Mouse (Mus musculus): Measurements from ENCODE around the gene Prkg1. TPM values are rescaled to one million over a fixed set of nuclear protein-coding genes. Genes with fewer than 3 reads are reported as not detected.

The Prkg1 gene
- polyA plus RNA-seq, 1 experiment from 2014 or later = 8.1 TPM

DNA sequence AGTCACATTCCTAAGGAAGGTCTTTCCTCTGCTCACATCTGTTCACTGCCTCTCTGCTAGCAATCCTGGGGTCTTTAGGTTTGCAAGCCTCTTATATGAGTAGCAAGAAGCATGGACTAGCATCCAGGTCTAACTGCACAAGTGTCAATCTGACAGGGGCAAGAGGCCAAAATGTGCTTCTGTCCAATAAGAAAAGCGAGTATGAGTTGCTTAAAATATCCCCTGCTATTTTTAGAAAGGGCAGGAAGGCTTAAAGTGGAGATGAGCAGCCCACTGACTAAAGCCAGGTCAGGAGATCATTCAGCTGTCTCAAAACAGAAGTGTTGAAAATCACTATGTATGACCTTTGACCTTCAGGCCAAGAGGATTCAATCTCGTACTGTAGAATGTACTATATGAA, 1139.4 kb downstream of the Prkg1 start:
- no peak overlapping the region for H3K9ac ChIP-seq (replicated peaks)
- no peak overlapping the region for H3K27ac ChIP-seq (replicated peaks)
- H3K4me1 ChIP-seq = no peaks in the 10 kb centered on the region
- no peaks in the 10 kb centered on the region for H3K27me3 ChIP-seq (replicated peaks)
- no peak overlapping the region for H3K4me3 ChIP-seq (replicated peaks)
- H3K36me3 ChIP-seq = no peaks in the 10 kb centered on the region
- H3K4me2 ChIP-seq = no peak overlapping the region
- 83% methylated on average over 2 of the region's 2 CpGs for WGBS
- no peaks in the 10 kb centered on the region for H3K9me3 ChIP-seq (replicated peaks)
- ATAC-seq (ENCODE audit: low FRiP score) = no peak

DNA sequence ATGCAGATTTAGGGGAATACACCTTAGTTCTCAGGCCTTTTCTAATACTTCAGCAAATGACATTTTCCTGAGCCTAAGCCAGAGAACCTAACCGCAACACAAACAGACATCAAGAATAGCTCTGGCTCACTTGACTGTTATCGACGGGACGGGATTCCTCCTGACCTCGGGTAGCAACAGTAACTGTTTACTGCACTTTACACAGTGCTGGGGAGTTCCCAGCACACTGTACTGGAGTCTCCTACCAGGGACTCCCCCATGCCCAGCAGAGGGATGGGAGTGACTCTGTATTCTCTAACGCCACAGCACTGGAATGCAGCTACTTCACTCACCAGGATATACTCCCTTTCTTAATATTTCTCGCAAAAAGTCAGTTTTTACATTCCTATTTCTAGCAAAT, 1141.2 kb downstream of the Prkg1 start:
- Histone ChIP-seq H3K9me3 (replicated peaks) (no peaks in the 10 kb centered on the region), H3K9ac (replicated peaks) (no peak overlapping the region), H3K27me3 (replicated peaks) (no peaks in the 10 kb centered on the region), H3K4me3 (replicated peaks) (no peak overlapping the region), H3K36me3 (no peaks in the 10 kb centered on the region), H3K4me1 (no peaks in the 10 kb centered on the region), H3K4me2 (no peak overlapping the region), H3K27ac (replicated peaks) (no peak overlapping the region)
- 84% methylated on average over 7 of the region's 7 CpGs for WGBS
- ATAC-seq (ENCODE audit: low FRiP score) = no peak

DNA sequence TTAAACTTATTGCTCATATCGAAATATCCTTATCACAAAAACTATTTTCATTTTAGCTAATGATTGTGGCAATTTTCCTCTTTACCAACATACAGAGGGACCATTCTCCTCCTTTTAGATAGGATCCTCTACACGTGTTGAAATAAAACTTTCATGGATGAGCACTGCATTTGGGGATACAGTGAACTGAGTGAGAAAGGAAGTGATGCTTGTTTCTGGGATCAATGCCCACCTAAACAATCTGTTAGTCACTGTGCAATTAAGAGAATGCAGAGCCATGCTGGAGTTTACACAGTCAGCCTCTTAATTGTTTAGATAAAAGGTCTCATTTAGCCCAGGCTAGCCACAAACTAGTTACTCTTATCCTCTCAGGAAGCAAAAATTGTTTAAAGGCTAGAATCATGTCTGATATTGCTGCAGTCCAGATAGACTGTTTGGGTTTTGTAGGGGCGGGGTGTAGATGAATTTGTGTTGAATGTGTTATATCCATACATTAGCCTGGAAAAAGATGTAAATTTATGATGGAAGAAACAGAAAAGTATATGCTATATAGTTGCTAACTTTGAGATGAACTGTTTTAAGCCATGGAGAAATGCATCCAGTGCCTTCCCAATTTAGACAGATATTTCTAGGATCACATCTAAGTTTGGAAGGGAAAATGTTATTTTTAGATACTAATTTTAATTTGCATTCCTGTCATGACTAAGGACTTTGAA, 1151.5 kb downstream of the Prkg1 start:
- Histone ChIP-seq H3K27me3 (replicated peaks) (no peaks in the 10 kb centered on the region), H3K36me3 (no peaks in the 10 kb centered on the region), H3K27ac (replicated peaks) (no peak overlapping the region), H3K4me2 (no peak overlapping the region), H3K9ac (replicated peaks) (no peak overlapping the region), H3K9me3 (replicated peaks) (no peaks in the 10 kb centered on the region), H3K4me1 (no peaks in the 10 kb centered on the region), H3K4me3 (replicated peaks) (no peak overlapping the region)
- 77% methylated on average over 3 of the region's 3 CpGs for WGBS
- ATAC-seq (ENCODE audit: low FRiP score) = no peak

DNA sequence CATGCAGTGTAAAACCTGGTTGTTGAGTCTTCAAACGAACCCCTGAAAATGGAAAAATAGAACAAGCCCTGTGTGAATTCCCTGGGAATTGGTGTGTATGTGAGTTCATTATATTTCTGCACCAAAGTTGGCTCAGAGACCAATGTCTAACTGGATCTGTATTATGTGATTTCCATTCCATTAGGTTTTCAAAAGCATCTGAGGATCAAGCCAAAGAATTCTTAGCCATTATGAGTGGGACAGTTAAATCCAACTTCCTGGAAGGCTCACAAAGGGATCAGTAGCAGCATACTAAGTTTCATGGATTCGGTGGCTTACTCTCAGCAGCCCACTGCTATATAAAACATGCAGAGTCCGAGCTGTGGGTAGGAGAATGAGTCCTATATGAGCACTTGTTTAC, 1178.5 kb downstream of the Prkg1 start:
- 73% methylated on average over 3 of the region's 3 CpGs for WGBS

DNA sequence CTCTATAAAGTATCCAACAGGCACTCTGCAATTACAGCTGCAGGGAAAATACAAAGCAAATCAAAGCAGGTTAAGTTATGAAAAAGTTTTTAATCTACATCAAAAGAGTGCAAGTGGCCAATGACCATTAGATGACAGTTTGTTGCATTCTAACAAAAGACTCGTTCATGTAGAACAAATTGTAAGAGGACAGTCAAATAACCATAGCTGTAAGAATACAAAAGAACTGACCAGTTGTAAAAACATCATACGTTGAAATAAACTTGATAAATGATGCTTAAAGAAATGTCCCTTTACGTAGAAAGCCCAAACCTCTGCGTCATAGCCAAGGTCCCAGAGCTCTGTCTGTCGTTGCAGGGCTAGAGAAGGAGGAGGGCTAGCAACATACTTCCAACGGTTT, 1200.3 kb downstream of the Prkg1 start:
- WGBS = 26% methylated on average over 6 of the region's 6 CpGs

More for the DNA sequence above, 1178.5 kb downstream of the Prkg1 start:
- no peak overlapping the region for H3K4me3 ChIP-seq (replicated peaks)
- no peaks in the 10 kb centered on the region for H3K4me1 ChIP-seq
- no peak overlapping the region for H3K27ac ChIP-seq (replicated peaks)
- ATAC-seq (ENCODE audit: low FRiP score) = no peak
- no peaks in the 10 kb centered on the region for H3K36me3 ChIP-seq
- no peaks in the 10 kb centered on the region for H3K27me3 ChIP-seq (replicated peaks)
- H3K4me2 ChIP-seq = no peak overlapping the region
- no peaks in the 10 kb centered on the region for H3K9me3 ChIP-seq (replicated peaks)
- H3K9ac ChIP-seq (replicated peaks) = no peak overlapping the region

DNA sequence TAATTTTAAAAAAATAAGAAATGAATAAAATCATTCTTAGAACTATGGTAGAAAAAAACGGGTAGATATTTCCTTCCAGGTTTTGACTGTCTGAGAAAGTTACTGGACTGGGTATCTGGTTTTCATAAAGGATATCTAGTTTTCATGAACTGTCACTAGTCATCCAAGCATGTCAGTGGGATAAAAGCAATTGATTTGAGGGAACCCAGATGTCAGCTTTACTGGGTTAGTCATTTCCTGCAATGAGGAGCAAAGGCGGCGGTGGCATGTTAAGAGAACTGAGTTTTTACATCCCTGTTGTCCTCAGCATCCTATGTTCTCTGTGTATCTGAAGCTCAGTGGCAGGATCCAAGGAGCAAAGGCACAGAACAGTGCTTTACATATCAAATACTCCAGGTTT, 1201.0 kb downstream of the Prkg1 start:
- Histone ChIP-seq H3K9me3 (replicated peaks) (no peaks in the 10 kb centered on the region), H3K4me2 (no peak overlapping the region), H3K9ac (replicated peaks) (no peak overlapping the region), H3K4me1 (no peaks in the 10 kb centered on the region), H3K27me3 (replicated peaks) (no peaks in the 10 kb centered on the region), H3K27ac (replicated peaks) (no peak overlapping the region), H3K36me3 (no peaks in the 10 kb centered on the region), H3K4me3 (replicated peaks) (no peak overlapping the region)
- WGBS = 89% methylated on average over 3 of the region's 3 CpGs
- no peak for ATAC-seq (ENCODE audit: low FRiP score)

More for the DNA sequence above, 1200.3 kb downstream of the Prkg1 start:
- no peak overlapping the region for H3K4me3 ChIP-seq (replicated peaks)
- no peaks in the 10 kb centered on the region for H3K36me3 ChIP-seq
- no peak overlapping the region for H3K4me2 ChIP-seq
- H3K4me1 ChIP-seq = no peaks in the 10 kb centered on the region
- no peak for ATAC-seq (ENCODE audit: low FRiP score)
- no peaks in the 10 kb centered on the region for H3K27me3 ChIP-seq (replicated peaks)
- H3K9me3 ChIP-seq (replicated peaks) = no peaks in the 10 kb centered on the region
- H3K27ac ChIP-seq (replicated peaks) = no peak overlapping the region
- no peak overlapping the region for H3K9ac ChIP-seq (replicated peaks)

DNA sequence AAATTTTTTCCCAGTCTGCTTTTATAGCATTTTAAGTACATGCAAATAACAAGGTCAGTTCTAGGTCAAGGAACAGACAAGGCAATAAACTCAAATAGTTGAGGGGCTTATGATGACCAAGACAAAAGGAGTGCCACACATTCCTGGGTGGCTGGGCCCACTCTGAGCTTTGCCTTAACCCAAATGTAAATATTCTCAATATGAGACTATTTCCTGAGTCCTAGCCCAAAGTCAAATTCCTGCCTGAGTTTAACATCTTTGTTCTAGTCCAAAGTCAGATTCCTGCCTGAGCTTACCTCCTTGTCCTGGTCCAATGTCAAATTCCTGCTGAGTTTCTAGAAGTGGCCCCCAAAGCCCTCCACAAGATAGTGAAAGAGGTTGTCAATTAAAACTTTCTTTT, 1206.8 kb downstream of the Prkg1 start:
- Histone ChIP-seq H3K4me1 (peaks cover 5% of the 10 kb centered on the region; the same call in 1 of the 2 replicates), H3K4me2 (no peak overlapping the region), H3K27me3 (replicated peaks) (peaks cover 12% of the 10 kb centered on the region), H3K9ac (replicated peaks) (no peak overlapping the region), H3K9me3 (replicated peaks) (no peaks in the 10 kb centered on the region), H3K4me3 (replicated peaks) (no peak overlapping the region), H3K27ac (replicated peaks) (no peak overlapping the region), H3K36me3 (no peaks in the 10 kb centered on the region)
- no peak for ATAC-seq (ENCODE audit: low FRiP score)

DNA sequence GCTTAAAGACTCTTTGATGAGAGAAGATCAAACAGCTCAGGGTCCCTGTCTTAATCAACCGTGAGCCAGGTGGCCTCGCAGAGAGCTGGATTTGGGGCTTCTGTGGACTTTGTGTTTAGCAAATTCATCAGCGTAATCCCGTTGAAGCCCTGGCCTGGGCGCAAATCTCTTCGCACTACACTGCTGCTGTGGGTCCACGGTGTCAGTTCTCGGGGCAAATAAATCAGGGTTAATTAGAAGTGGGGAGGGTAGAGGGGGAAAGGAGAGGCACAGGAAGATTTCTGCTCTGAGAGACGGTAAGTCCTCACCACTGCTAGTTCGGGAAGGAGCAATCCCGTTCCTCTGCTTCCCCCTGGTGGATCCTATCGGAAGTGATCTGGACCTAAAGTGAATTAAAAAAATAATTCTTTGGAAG, 1210.4 kb downstream of the Prkg1 start:
- peak overlapping the region; percentile 23; the same call in 1 of the 2 replicates for H3K9ac ChIP-seq (replicated peaks)
- WGBS = 2% methylated on average over 12 of the region's 12 CpGs
- peak; percentile 79 for ATAC-seq (ENCODE audit: low FRiP score)

DNA sequence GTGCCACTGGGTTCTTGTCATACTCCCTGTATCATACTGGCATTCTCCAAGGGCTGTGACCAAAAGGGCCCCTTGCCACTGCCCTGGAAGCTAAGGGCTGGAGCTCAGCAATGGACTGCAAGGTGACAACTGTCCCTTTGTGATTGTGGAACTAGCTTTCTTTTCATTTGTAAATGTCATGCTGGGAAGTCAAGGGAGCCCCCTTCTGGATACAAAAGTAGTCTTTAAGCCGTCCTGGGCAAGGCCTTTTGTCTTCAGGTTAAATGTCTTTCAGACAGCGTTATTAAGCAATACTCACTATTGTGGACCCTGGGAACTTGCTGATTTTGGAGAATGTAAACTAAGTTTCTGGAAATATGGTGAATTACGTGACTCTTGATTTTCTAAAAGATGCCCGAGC, 1211.1 kb downstream of the Prkg1 start:
- Histone ChIP-seq H3K36me3 (no peaks in the 10 kb centered on the region), H3K4me2 (no peak overlapping the region), H3K27ac (replicated peaks) (no peak overlapping the region), H3K4me3 (replicated peaks) (no peak overlapping the region), H3K9ac (replicated peaks) (no peak overlapping the region), H3K4me1 (peaks cover 23% of the 10 kb centered on the region), H3K9me3 (replicated peaks) (no peaks in the 10 kb centered on the region), H3K27me3 (replicated peaks) (peaks cover 36% of the 10 kb centered on the region)
- ATAC-seq (ENCODE audit: low FRiP score) = no peak
- 9% methylated on average over 4 of the region's 4 CpGs for WGBS

More for the DNA sequence above, 1210.4 kb downstream of the Prkg1 start:
- H3K27ac ChIP-seq (replicated peaks) = no peak overlapping the region
- H3K27me3 ChIP-seq (replicated peaks) = peaks cover 29% of the 10 kb centered on the region
- peaks cover 15% of the 10 kb centered on the region for H3K4me1 ChIP-seq
- no peaks in the 10 kb centered on the region for H3K36me3 ChIP-seq
- H3K4me3 ChIP-seq (replicated peaks) = peak overlapping the region; percentile 23
- H3K9me3 ChIP-seq (replicated peaks) = no peaks in the 10 kb centered on the region
- H3K4me2 ChIP-seq = peak overlapping the region; percentile 59

DNA sequence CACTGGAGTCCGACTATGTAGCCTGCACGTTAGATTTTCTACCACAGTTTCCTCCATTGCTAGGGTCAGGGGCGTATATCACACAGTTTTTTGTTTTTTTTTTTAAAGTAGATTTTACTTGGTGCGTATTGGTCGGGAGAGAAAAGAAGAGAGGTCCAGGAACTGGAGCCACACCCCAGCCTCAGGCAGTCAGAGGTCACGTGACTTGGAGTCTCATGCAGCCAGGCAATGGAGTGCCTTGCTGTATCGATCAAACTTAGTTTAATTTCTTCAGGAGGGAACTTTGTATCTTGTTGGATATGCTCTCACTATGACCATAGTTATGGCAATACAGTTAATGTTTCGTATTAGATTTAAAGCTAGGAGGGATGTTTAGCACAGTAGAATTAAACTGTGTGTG, 1212.6 kb downstream of the Prkg1 start:
- Histone ChIP-seq H3K36me3 (no peaks in the 10 kb centered on the region), H3K4me2 (no peak overlapping the region), H3K27ac (replicated peaks) (no peak overlapping the region), H3K27me3 (replicated peaks) (peaks cover 48% of the 10 kb centered on the region), H3K9me3 (replicated peaks) (no peaks in the 10 kb centered on the region), H3K4me1 (peaks cover 28% of the 10 kb centered on the region), H3K4me3 (replicated peaks) (no peak overlapping the region), H3K9ac (replicated peaks) (no peak overlapping the region)
- ATAC-seq (ENCODE audit: low FRiP score) = no peak
- WGBS = 74% methylated on average over 8 of the region's 8 CpGs

DNA sequence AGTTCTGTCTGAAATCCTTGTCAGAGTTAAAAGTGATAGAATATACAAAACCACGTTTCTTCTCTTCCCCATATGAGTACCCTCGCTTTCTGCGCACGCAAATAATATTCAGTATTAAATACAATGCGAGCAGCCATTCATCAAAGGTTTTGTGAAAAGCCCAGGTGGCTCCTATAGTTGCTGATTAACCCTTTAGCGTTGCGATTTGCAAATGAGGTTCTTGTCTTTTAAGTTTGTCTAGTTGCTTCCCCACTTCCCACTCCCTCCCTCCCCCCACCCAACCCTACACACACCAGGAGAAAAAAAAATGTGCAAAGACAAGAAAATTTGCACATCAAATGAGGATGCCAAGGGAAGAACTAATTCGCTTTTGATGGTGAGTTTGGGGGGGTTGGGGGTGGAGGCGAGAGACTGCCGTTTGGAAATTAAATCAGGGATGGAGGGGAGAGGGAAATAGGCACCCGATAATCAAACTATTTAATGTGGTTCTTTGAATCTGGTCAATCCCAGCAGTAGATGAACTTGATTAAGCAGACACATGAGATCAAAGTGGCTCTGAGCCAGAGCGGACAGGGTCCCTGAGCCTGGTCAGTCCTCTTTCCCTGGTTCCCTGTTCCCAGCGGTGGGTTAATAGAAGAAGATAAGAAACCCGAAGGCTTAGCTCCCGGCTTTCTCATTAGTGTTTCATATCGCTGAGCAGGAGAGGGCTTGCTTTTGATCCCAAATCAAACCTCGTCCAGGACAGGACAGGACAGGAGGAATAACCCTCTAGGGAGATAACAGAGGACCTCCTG, 1214.8 kb downstream of the Prkg1 start:
- Histone ChIP-seq H3K9ac (replicated peaks) (0 out of 2 replicates have a peak overlapping the region, but pooled peaks have one; percentile 11), H3K27ac (replicated peaks) (no peak overlapping the region), H3K4me3 (replicated peaks) (peak overlapping the region; percentile 41), H3K9me3 (replicated peaks) (no peaks in the 10 kb centered on the region), H3K27me3 (replicated peaks) (peaks cover 61% of the 10 kb centered on the region), H3K36me3 (no peaks in the 10 kb centered on the region), H3K4me1 (peaks cover 28% of the 10 kb centered on the region), H3K4me2 (peak overlapping the region; percentile 73)
- 1% methylated on average over 17 of the region's 17 CpGs for WGBS
- ATAC-seq (ENCODE audit: low FRiP score) = no peak
